Mouse (Mus musculus): ENCODE measurements around the gene Syne4. TPM values are rescaled to one million over a fixed set of nuclear protein-coding genes. Genes with fewer than 3 reads are reported as not detected.

The Syne4 gene
- polyA plus RNA-seq, 1 experiment from 2014 or later: 16.6 TPM

- H3K27ac ChIP-seq: peak overlapping the region; percentile 89; the same call in 1 of the 2 replicates
Measured at GRCm38 (mm10) chr7:30322865-30323264, 8.3 kb downstream of the Syne4 start.

DNA sequence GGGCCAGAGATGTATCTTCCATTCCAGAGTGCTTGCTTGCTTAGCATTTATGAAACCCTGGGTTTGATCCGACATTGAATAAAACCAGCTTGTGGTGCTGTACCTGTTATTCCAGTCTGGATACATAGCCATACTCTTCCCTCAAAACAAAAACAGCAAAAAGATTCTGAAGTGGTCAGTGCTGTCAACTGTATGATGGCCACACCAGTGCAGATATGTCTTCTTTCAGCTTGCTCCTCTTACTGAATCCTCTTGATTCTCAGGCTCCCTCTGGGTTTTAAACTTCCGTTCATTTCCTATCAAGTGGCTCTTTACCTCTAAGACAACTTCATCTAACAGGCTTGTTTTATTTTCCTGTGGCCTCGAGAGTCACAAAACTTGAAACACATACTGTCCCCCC is 9.2 kb downstream of the Syne4 start, which contains the start of gene Sdhaf1:
Gene Sdhaf1, minus strand, starts transcription at position 101 of the 400 bp plus-strand sequence.
- no peak for ATAC-seq (replicated peaks)
- Histone ChIP-seq H3K4me3 (peak within 1 kb of the TSS; percentile 99), H3K4me2 (peak within 1 kb of the TSS; percentile 76), H3K27me3 (replicated peaks) (0 out of 2 replicates have a peak, but pooled peaks cover 6% of the 10 kb centered on the region), H3K4me1 (peaks cover 19% of the 10 kb centered on the region), H3K9ac (peak within 1 kb of the TSS; percentile 34; the same call in 1 of the 2 replicates), H3K9me3 (no peaks in the 10 kb centered on the region), H3K27ac (peak within 1 kb of the TSS; percentile 89; the same call in 1 of the 2 replicates), H3K36me3 (replicated peaks) (no peaks in the 10 kb centered on the region)
- 77% methylated on average over 3 of the region's 3 CpGs for WGBS

More at GRCm38 (mm10) chr7:30322865-30323264, 8.3 kb downstream of the Syne4 start:
- Histone ChIP-seq H3K4me1 (peaks cover 19% of the 10 kb centered on the region), H3K36me3 (replicated peaks) (no peaks in the 10 kb centered on the region), H3K4me3 (peak overlapping the region; percentile 99), H3K27me3 (replicated peaks) (0 out of 2 replicates have a peak, but pooled peaks cover 6% of the 10 kb centered on the region), H3K9ac (peak overlapping the region; percentile 34; the same call in 1 of the 2 replicates), H3K4me2 (peak overlapping the region; percentile 76), H3K9me3 (no peaks in the 10 kb centered on the region)
- WGBS: 36% methylated on average over 6 of the region's 6 CpGs
- ATAC-seq (replicated peaks): no peak

DNA sequence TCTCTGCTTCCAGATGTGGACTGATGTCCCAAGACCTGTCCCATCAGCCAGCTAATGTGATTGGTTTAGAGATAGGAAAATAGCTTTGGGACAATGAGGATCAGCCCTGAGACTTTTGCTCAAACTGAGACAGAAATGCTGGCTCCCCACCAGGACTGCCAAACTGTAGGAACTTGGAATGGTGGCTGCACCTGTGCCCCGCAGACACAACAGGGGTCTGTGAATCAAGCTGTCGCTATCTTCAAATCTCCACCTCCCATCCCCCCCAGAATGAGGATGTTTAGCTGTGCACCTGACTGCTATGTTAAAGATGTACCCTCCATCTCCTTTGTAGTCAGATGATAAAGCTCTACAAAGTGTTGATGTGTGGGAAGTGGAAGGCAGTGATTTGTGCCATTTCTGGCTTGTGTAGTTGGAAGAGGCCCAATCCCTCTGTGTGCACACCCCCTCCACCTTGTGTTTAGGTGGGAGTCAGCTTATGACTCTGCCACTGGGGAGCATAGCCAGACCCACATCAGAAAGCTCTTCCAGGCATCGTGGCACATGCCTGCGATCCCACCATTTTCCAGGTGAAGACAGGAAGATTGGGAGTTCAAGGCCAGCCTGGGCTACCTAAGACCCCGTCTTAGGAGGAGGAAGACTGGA is 9.8 kb downstream of the Syne4 start:
- Histone ChIP-seq H3K4me3 (no peak overlapping the region), H3K4me2 (no peak overlapping the region), H3K9ac (no peak overlapping the region), H3K36me3 (replicated peaks) (no peaks in the 10 kb centered on the region), H3K27me3 (replicated peaks) (0 out of 2 replicates have a peak, but pooled peaks cover 6% of the 10 kb centered on the region), H3K9me3 (no peaks in the 10 kb centered on the region), H3K27ac (no peak overlapping the region), H3K4me1 (peaks cover 19% of the 10 kb centered on the region)
- 82% methylated on average over 5 of the region's 5 CpGs for WGBS
- ATAC-seq (replicated peaks): no peak

DNA sequence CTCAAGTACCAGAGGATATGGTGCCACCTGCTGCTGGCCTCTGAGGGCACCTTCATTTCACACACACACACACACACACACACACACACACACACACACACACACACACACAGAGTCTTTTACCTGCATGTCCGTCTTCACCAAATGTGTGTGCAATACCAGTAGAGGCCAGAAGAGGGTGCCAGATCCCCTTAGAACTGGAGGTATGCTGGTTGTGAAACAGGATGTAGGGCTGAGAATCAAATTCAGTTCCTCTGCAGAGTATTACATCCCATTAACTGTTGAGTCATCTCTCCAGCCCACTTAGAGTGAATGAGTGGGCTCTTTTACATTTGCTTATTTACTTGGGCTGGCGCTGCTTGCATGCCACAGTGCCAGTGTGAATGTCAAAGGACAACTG is 10.8 kb downstream of the Syne4 start:
- no peak overlapping the region for H3K4me3 ChIP-seq
- peaks cover 19% of the 10 kb centered on the region for H3K4me1 ChIP-seq
- H3K9ac ChIP-seq: no peak overlapping the region
- no peaks in the 10 kb centered on the region for H3K36me3 ChIP-seq (replicated peaks)
- 0 out of 2 replicates have a peak, but pooled peaks cover 6% of the 10 kb centered on the region for H3K27me3 ChIP-seq (replicated peaks)
- no peak overlapping the region for H3K4me2 ChIP-seq
- H3K9me3 ChIP-seq: no peaks in the 10 kb centered on the region
- H3K27ac ChIP-seq: no peak overlapping the region
- ATAC-seq (replicated peaks): no peak
- WGBS: 42% methylated on average over 2 of the region's 2 CpGs

DNA sequence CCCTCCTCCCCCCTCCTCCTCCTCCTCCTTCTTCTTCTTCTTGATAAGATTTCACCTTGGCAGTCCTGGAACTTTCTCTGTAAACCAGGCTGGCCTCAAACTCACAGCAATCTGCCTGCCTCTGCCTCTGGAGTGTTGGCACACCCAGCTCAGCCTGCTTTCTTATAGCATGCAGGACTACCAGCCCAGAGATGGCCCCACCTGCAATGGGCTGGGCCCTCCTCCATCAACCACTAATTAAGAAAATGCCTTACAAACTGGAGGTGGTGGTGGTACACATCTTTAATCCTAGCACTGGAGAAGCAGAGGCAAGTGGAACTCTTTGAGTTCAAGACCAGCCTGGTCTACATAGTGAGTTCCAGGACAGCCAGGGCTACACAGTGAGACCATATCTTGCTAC is 11.8 kb downstream of the Syne4 start:
- Histone ChIP-seq H3K36me3 (replicated peaks) (no peaks in the 10 kb centered on the region), H3K4me2 (no peak overlapping the region), H3K27me3 (replicated peaks) (0 out of 2 replicates have a peak, but pooled peaks cover 6% of the 10 kb centered on the region), H3K4me3 (no peak overlapping the region), H3K9me3 (no peaks in the 10 kb centered on the region), H3K9ac (no peak overlapping the region), H3K4me1 (peaks cover 12% of the 10 kb centered on the region), H3K27ac (no peak overlapping the region)
- ATAC-seq (replicated peaks): no peak

DNA sequence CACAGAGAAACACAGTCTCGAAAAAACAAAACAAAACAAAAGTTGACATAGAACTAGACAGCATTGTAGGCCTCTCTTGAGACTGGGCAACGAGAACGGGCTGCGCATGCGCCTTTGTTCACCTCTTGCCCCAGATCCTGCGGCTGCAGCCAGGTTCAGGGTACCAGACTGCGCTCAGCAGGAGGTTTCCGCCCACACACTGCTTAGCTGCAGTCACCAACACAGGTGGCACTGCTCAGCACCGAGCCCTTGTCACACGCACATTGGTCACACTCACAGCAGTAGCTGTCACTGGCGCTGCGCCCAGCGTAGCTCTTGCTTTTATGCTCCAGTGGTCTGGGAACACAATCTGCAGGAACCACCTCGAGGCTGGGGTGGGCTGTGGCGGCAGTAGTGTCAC is 12.5 kb downstream of the Syne4 start:
- H3K9ac ChIP-seq: no peak overlapping the region
- WGBS: 55% methylated on average over 15 of the region's 15 CpGs
- no peak overlapping the region for H3K4me2 ChIP-seq
- H3K36me3 ChIP-seq (replicated peaks): no peaks in the 10 kb centered on the region
- H3K4me3 ChIP-seq: no peak overlapping the region
- peaks cover 17% of the 10 kb centered on the region for H3K4me1 ChIP-seq
- 0 out of 2 replicates have a peak, but pooled peaks cover 6% of the 10 kb centered on the region for H3K27me3 ChIP-seq (replicated peaks)
- ATAC-seq (replicated peaks): no peak
- no peak overlapping the region for H3K27ac ChIP-seq
- no peaks in the 10 kb centered on the region for H3K9me3 ChIP-seq

GRCm38 (mm10) chr7:30328379-30328778 is 13.8 kb downstream of the Syne4 start:
- 60% methylated on average over 10 of the region's 10 CpGs for WGBS
- H3K4me3 ChIP-seq: no peak overlapping the region
- H3K4me1 ChIP-seq: peaks cover 16% of the 10 kb centered on the region
- no peak overlapping the region for H3K27ac ChIP-seq
- no peak overlapping the region for H3K4me2 ChIP-seq
- H3K9me3 ChIP-seq: no peaks in the 10 kb centered on the region
- ATAC-seq (replicated peaks): no peak
- H3K27me3 ChIP-seq (replicated peaks): 0 out of 2 replicates have a peak, but pooled peaks cover 6% of the 10 kb centered on the region
- no peak overlapping the region for H3K9ac ChIP-seq
- no peaks in the 10 kb centered on the region for H3K36me3 ChIP-seq (replicated peaks)

GRCm38 (mm10) chr7:30331887-30332286 is 17.3 kb downstream of the Syne4 start:
- Histone ChIP-seq H3K4me1 (peaks cover 22% of the 10 kb centered on the region), H3K36me3 (replicated peaks) (no peaks in the 10 kb centered on the region), H3K9me3 (no peaks in the 10 kb centered on the region), H3K9ac (peak overlapping the region; percentile 16; the same call in 1 of the 2 replicates), H3K27ac (peak overlapping the region; percentile 65; the same call in 1 of the 2 replicates), H3K4me2 (peak overlapping the region; percentile 56), H3K27me3 (replicated peaks) (peaks cover 11% of the 10 kb centered on the region; the same call in 1 of the 2 replicates), H3K4me3 (peak overlapping the region; percentile 31)
- ATAC-seq (replicated peaks): peak; percentile 93
- WGBS: 3% methylated on average over 13 of the region's 13 CpGs

DNA sequence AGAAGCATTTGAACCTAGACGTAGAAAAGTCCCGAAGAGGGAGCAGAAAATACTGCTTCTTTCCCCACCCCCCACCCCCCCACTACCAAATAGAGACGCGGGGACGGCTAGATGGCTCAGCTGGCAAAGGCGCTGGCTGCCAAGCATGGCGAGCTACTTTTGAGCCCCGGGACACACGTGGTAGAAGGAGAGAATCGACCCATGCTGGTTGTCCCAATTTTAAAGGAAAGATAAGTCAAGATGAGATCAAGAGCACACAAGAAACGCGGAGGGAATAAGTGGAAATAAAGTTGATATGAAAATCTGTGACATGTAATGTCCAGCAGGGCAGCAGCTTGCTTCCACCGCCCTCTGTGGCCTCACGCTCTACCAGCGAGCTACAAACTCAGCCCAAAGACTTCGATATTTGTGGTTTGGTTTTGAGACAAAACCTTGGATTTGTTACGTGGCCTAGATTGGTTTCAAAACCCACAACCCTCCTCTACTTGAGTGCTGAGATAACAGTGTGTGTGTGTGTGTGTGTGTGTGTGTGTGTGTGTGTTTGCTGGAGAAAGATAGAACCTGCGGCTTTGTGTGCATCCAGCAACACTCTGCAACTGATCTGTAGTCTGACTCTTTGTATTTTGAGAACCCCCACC is 18.1 kb downstream of the Syne4 start:
- peak overlapping the region; percentile 56 for H3K4me2 ChIP-seq
- H3K36me3 ChIP-seq (replicated peaks): no peaks in the 10 kb centered on the region
- no peak for ATAC-seq (replicated peaks)
- peaks cover 22% of the 10 kb centered on the region for H3K4me1 ChIP-seq
- H3K4me3 ChIP-seq: peak overlapping the region; percentile 31
- peaks cover 11% of the 10 kb centered on the region; the same call in 1 of the 2 replicates for H3K27me3 ChIP-seq (replicated peaks)
- no peak overlapping the region for H3K27ac ChIP-seq
- WGBS: 63% methylated on average over 18 of the region's 18 CpGs
- no peak overlapping the region for H3K9ac ChIP-seq
- no peaks in the 10 kb centered on the region for H3K9me3 ChIP-seq

GRCm38 (mm10) chr7:30333436-30333835 is 18.8 kb downstream of the Syne4 start:
- Histone ChIP-seq H3K4me3 (no peak overlapping the region), H3K36me3 (replicated peaks) (no peaks in the 10 kb centered on the region), H3K9ac (no peak overlapping the region), H3K4me1 (peaks cover 22% of the 10 kb centered on the region), H3K9me3 (no peaks in the 10 kb centered on the region), H3K27ac (no peak overlapping the region), H3K4me2 (no peak overlapping the region), H3K27me3 (replicated peaks) (peaks cover 11% of the 10 kb centered on the region; the same call in 1 of the 2 replicates)
- ATAC-seq (replicated peaks): no peak
- WGBS: 37% methylated on average over 4 of the region's 4 CpGs

DNA sequence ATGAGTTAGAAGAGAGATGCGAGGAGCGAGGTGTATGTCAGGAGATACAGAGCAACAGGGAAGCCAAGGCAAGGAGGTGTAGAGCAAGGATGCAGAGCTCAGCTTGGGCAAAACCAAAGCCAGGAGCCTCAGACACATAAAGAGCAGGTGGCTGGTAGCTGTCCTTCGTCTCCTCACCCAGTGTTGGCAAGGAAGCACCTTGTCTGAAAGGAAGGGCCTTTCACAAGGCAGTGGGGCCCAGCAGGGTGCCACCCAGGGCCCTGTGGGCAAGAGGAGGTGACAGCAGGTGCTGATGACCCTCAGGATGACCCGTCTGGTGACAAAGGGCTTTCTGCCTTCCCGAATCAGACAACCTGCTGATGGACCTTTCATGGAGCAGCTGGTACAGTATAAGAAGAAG is 20.0 kb downstream of the Syne4 start:
- Histone ChIP-seq H3K27ac (no peak overlapping the region), H3K9ac (no peak overlapping the region), H3K27me3 (replicated peaks) (peaks cover 11% of the 10 kb centered on the region; the same call in 1 of the 2 replicates), H3K4me2 (no peak overlapping the region), H3K4me3 (no peak overlapping the region), H3K4me1 (peaks cover 22% of the 10 kb centered on the region), H3K36me3 (replicated peaks) (no peaks in the 10 kb centered on the region), H3K9me3 (no peaks in the 10 kb centered on the region)
- no peak for ATAC-seq (replicated peaks)
- WGBS: 66% methylated on average over 5 of the region's 5 CpGs

DNA sequence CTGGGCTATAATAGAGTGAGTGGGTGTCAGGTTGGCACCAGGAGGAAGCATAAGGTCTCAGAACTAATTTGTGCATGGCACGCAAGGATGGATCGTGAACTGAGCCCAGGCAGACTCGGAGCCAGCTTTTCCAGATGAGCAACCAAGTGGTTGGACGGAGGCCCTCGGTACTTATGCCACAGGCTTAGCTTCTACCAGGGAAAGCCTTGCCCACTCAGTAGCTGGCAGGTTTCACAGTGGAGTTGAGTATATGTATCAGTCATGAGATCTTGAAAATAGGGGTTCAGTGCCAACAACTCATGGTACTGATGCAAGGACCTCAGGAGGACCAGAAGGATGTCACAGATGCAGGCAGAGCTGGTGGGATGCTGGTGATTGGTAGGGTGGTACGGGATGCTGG is 21.1 kb downstream of the Syne4 start:
- Histone ChIP-seq H3K27me3 (replicated peaks) (peaks cover 11% of the 10 kb centered on the region; the same call in 1 of the 2 replicates), H3K9ac (no peak overlapping the region), H3K4me1 (peaks cover 22% of the 10 kb centered on the region), H3K9me3 (no peaks in the 10 kb centered on the region), H3K36me3 (replicated peaks) (no peaks in the 10 kb centered on the region), H3K27ac (no peak overlapping the region), H3K4me3 (no peak overlapping the region), H3K4me2 (no peak overlapping the region)
- 77% methylated on average over 6 of the region's 6 CpGs for WGBS
- no peak for ATAC-seq (replicated peaks)

All from midbrain, embryonic 15.5 days (tissue).